Mouse (Mus musculus): ENCODE data around the gene Gimap5.

- TF ChIP-seq BHLHE40 (IDR thresholded peaks at IDR 0.05; ENCODE audit: borderline replicate concordance, low read depth, low read length) (no peak), ETS1 (IDR thresholded peaks at IDR 0.05; ENCODE audit: low read depth, low read length) (no peak), E2F4 (IDR thresholded peaks at IDR 0.05; ENCODE audit: borderline replicate concordance, low read depth, low read length) (no peak)
These were observed 13.1 kb upstream of the Gimap5 start for GRCm38 (mm10) chr6:48732864-48733304.

All from MEL (cell line).